Mouse (Mus musculus): ENCODE data around the gene Plch2. TPM values are rescaled to one million over a fixed set of nuclear protein-coding genes. Genes with fewer than 3 reads are reported as not detected.

The Plch2 gene
- polyA plus RNA-seq, 1 experiment: 149 TPM

- H3K27ac ChIP-seq (ENCODE audit: insufficient read depth, low read length): peak overlapping the region; percentile 97
- H3K27me3 ChIP-seq (ENCODE audit: control insufficient read depth, insufficient read depth, low read length): no peaks in the 10 kb centered on the region
- peaks cover 69% of the 10 kb centered on the region for H3K4me1 ChIP-seq (ENCODE audit: control insufficient read depth, insufficient read depth, low read length)
- DNase-seq: peak; percentile 89 to 94
- H3K4me3 ChIP-seq (replicated peaks; ENCODE audit: insufficient read depth, low read depth, low read length): peak overlapping the region; percentile 90
- TF ChIP-seq CTCF (IDR thresholded peaks at IDR 0.05; ENCODE audit: borderline replicate concordance, insufficient read depth, low read depth, low read length) (0 out of 2 replicates have a peak, but pooled peaks have one; percentile 0), POLR2A (IDR thresholded peaks at IDR 0.05; ENCODE audit: borderline replicate concordance, insufficient read depth, low read length) (peak; percentile 97)
- under 1% methylated on average over 10 of the region's 10 CpGs for WGBS
Observed at GRCm38 (mm10) chr4:155019336-155019847, 37.2 kb downstream of the Plch2 start.

GRCm38 (mm10) chr4:155018601-155019335 is 37.8 kb downstream of the Plch2 start:
- Histone ChIP-seq H3K27me3 (ENCODE audit: control insufficient read depth, insufficient read depth, low read length) (no peaks in the 10 kb centered on the region), H3K27ac (ENCODE audit: insufficient read depth, low read length) (peak overlapping the region; percentile 97), H3K4me3 (replicated peaks; ENCODE audit: insufficient read depth, low read depth, low read length) (peak overlapping the region; percentile 90), H3K4me1 (ENCODE audit: control insufficient read depth, insufficient read depth, low read length) (peaks cover 70% of the 10 kb centered on the region)
- WGBS: 3% methylated on average over 15 of the region's 15 CpGs
- peak; percentile 85 to 86 for DNase-seq
- TF ChIP-seq CTCF (IDR thresholded peaks at IDR 0.05; ENCODE audit: borderline replicate concordance, insufficient read depth, low read depth, low read length) (peak; percentile 27; the same call in 1 of the 2 replicates), POLR2A (IDR thresholded peaks at IDR 0.05; ENCODE audit: borderline replicate concordance, insufficient read depth, low read length) (peak; percentile 61; the same call in 1 of the 2 replicates)

- Histone ChIP-seq H3K4me1 (ENCODE audit: control insufficient read depth, insufficient read depth, low read length) (peaks cover 69% of the 10 kb centered on the region), H3K4me3 (replicated peaks; ENCODE audit: insufficient read depth, low read depth, low read length) (peak overlapping the region; percentile 90), H3K27ac (ENCODE audit: insufficient read depth, low read length) (peak overlapping the region; percentile 97), H3K27me3 (ENCODE audit: control insufficient read depth, insufficient read depth, low read length) (no peaks in the 10 kb centered on the region)
- no peak for DNase-seq
- 28% methylated on average over 8 of the region's 8 CpGs for WGBS
- TF ChIP-seq CTCF (IDR thresholded peaks at IDR 0.05; ENCODE audit: borderline replicate concordance, insufficient read depth, low read depth, low read length): no peak
- TF ChIP-seq POLR2A (IDR thresholded peaks at IDR 0.05; ENCODE audit: borderline replicate concordance, insufficient read depth, low read length): no peak
Observed at GRCm38 (mm10) chr4:155018066-155018465, 38.5 kb downstream of the Plch2 start.

- H3K4me1 ChIP-seq (ENCODE audit: control insufficient read depth, insufficient read depth, low read length): peaks cover 68% of the 10 kb centered on the region
- TF ChIP-seq CTCF (IDR thresholded peaks at IDR 0.05; ENCODE audit: borderline replicate concordance, insufficient read depth, low read depth, low read length) (no peak), POLR2A (IDR thresholded peaks at IDR 0.05; ENCODE audit: borderline replicate concordance, insufficient read depth, low read length) (peak; percentile 42; the same call in 1 of the 2 replicates)
- peak overlapping the region; percentile 97 for H3K27ac ChIP-seq (ENCODE audit: insufficient read depth, low read length)
- peak overlapping the region; percentile 90 for H3K4me3 ChIP-seq (replicated peaks; ENCODE audit: insufficient read depth, low read depth, low read length)
- peak; percentile 83 to 84 for DNase-seq
- H3K27me3 ChIP-seq (ENCODE audit: control insufficient read depth, insufficient read depth, low read length): no peaks in the 10 kb centered on the region
- 14% methylated on average over 11 of the region's 11 CpGs for WGBS
Observed at GRCm38 (mm10) chr4:155017253-155017878, 39.2 kb downstream of the Plch2 start.

GRCm38 (mm10) chr4:155016807-155017206 is 39.8 kb downstream of the Plch2 start:
- Histone ChIP-seq H3K4me3 (replicated peaks; ENCODE audit: insufficient read depth, low read depth, low read length) (peak overlapping the region; percentile 90), H3K4me1 (ENCODE audit: control insufficient read depth, insufficient read depth, low read length) (peaks cover 70% of the 10 kb centered on the region), H3K27me3 (ENCODE audit: control insufficient read depth, insufficient read depth, low read length) (no peaks in the 10 kb centered on the region), H3K27ac (ENCODE audit: insufficient read depth, low read length) (peak overlapping the region; percentile 97)
- TF ChIP-seq POLR2A (IDR thresholded peaks at IDR 0.05; ENCODE audit: borderline replicate concordance, insufficient read depth, low read length): 0 out of 2 replicates have a peak, but pooled peaks have one; percentile 13
- TF ChIP-seq CTCF (IDR thresholded peaks at IDR 0.05; ENCODE audit: borderline replicate concordance, insufficient read depth, low read depth, low read length): no peak
- 19% methylated on average over 11 of the region's 11 CpGs for WGBS
- DNase-seq: peak in 1 of 2 experiments; percentile 63

- TF ChIP-seq POLR2A (IDR thresholded peaks at IDR 0.05; ENCODE audit: borderline replicate concordance, insufficient read depth, low read length) (no peak), CTCF (IDR thresholded peaks at IDR 0.05; ENCODE audit: borderline replicate concordance, insufficient read depth, low read depth, low read length) (no peak)
- Histone ChIP-seq H3K4me1 (ENCODE audit: control insufficient read depth, insufficient read depth, low read length) (peaks cover 77% of the 10 kb centered on the region), H3K27me3 (ENCODE audit: control insufficient read depth, insufficient read depth, low read length) (no peaks in the 10 kb centered on the region), H3K27ac (ENCODE audit: insufficient read depth, low read length) (peak overlapping the region; percentile 97; the same call in 1 of the 2 replicates), H3K4me3 (replicated peaks; ENCODE audit: insufficient read depth, low read depth, low read length) (no peak overlapping the region)
- no peak for DNase-seq
- 74% methylated on average over 4 of the region's 4 CpGs for WGBS
Observed at GRCm38 (mm10) chr4:155015550-155015949, 41.0 kb downstream of the Plch2 start.

GRCm38 (mm10) chr4:155014791-155015190 is 41.8 kb downstream of the Plch2 start:
- DNase-seq: no peak
- WGBS: 48% methylated on average over 12 of the region's 12 CpGs
- Histone ChIP-seq H3K4me1 (ENCODE audit: control insufficient read depth, insufficient read depth, low read length) (peaks cover 78% of the 10 kb centered on the region), H3K27me3 (ENCODE audit: control insufficient read depth, insufficient read depth, low read length) (no peaks in the 10 kb centered on the region), H3K4me3 (replicated peaks; ENCODE audit: insufficient read depth, low read depth, low read length) (no peak overlapping the region), H3K27ac (ENCODE audit: insufficient read depth, low read length) (peak overlapping the region; percentile 10; the same call in 1 of the 2 replicates)
- no peak for TF ChIP-seq POLR2A (IDR thresholded peaks at IDR 0.05; ENCODE audit: borderline replicate concordance, insufficient read depth, low read length)
- no peak for TF ChIP-seq CTCF (IDR thresholded peaks at IDR 0.05; ENCODE audit: borderline replicate concordance, insufficient read depth, low read depth, low read length)
